In the genomic region with DNA sequence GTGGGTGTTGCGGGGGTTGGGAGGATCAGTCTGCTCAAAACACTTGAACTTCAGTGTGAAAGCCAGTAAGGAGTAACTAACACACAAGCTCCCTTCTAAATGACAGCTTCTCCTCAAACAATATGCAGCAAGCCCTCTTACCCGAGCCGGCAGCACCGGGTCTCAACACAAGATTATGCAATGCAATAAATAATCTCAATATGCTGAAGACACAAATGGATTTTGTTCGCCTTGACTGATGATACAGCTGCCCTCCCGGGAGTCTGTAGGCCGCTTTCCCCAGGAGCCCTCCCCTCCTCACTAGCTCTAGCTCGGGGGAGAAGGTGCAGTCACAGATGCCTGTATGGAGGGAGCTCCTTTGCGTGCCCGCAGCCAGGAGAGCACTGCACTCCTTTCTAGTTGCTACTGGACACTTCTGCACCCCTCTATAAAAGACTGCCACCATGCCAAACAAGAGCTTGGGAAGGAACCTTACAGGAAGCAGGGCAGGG, we compare ENCODE assay signal across 11 mouse cellular contexts. TPM values are rescaled to one million over a fixed set of nuclear protein-coding genes. Genes with fewer than 3 reads are reported as not detected.
DNase-seq lines count a peak whose midpoint lies in the region; ATAC-seq and TF ChIP-seq lines count a peak whose summit lies in the region.
"Had no signal": no experiment of that assay in that cellular context is flagged by ENCODE, and none has a peak within 500 bp of the region (broad histone marks: within the 10 kb centered on the region; RNA-seq: fewer than 3 reads in every experiment).

No protein-coding gene starts in this region.

- H3K4me3 ChIP-seq in forebrain, embryonic 14.5 days (ENCODE audit: low read depth, low read length) = peak overlapping the region; percentile 52
- H3K4me3 ChIP-seq in liver, embryonic 12.5 days = no peak overlapping the region
- no peak overlapping the region for H3K4me3 ChIP-seq in liver, postnatal 0 days (ENCODE audit: low read depth, low read length)

- 65% methylated on average over 10 of the region's 10 CpGs for WGBS in forebrain, embryonic 14.5 days
- WGBS in liver, embryonic 12.5 days (ENCODE audit: insufficient replicate concordance) = 61% methylated on average over 10 of the region's 10 CpGs
- 63% methylated on average over 10 of the region's 10 CpGs for WGBS in liver, postnatal 0 days (ENCODE audit: insufficient replicate concordance)

- ATAC-seq in forebrain, embryonic 14.5 days = no peak
- no peak for ATAC-seq in liver, embryonic 12.5 days
- ATAC-seq in liver, postnatal 0 days = no peak
- ATAC-seq: CD4-positive, CD25-positive, alpha-beta regulatory T cell, adult 4 months; intestine, embryonic 16.5 days; lung, postnatal 0 days had no signal

- H3K4me1 ChIP-seq in forebrain, embryonic 14.5 days (ENCODE audit: control insufficient read depth, insufficient read depth, low read length) = 0 out of 2 replicates have a peak, but pooled peaks cover 7% of the 10 kb centered on the region
- H3K4me1 ChIP-seq in liver, embryonic 12.5 days = no peaks in the 10 kb centered on the region
- no peaks in the 10 kb centered on the region for H3K4me1 ChIP-seq in liver, postnatal 0 days (ENCODE audit: insufficient read depth)

- H3K36me3 ChIP-seq in forebrain, embryonic 14.5 days (ENCODE audit: control insufficient read depth, insufficient read depth, low read length) = peaks cover 10% of the 10 kb centered on the region
- no peaks in the 10 kb centered on the region for H3K36me3 ChIP-seq in liver, embryonic 12.5 days
- no peaks in the 10 kb centered on the region for H3K36me3 ChIP-seq in liver, postnatal 0 days (replicated peaks; ENCODE audit: insufficient read depth, low read length)

- no peak for TF ChIP-seq EP300 in liver, postnatal 0 days (IDR thresholded peaks at IDR 0.05; ENCODE audit: low read depth)

- H3K9ac ChIP-seq in forebrain, embryonic 14.5 days (ENCODE audit: low read length) = peak overlapping the region; percentile 76
- no peak overlapping the region for H3K9ac ChIP-seq in liver, embryonic 12.5 days
- no peak overlapping the region for H3K9ac ChIP-seq in liver, postnatal 0 days (replicated peaks)

- H3K27ac ChIP-seq in forebrain, embryonic 14.5 days (ENCODE audit: low read depth, low read length) = no peak overlapping the region
- no peak overlapping the region for H3K27ac ChIP-seq in liver, embryonic 12.5 days
- H3K27ac ChIP-seq in liver, postnatal 0 days (ENCODE audit: low read depth) = no peak overlapping the region

- DNase-seq in left cerebral cortex, postnatal 14 days (ENCODE audit: low spot score in 2 of 2) = peak; percentile 41 to 61
- DNase-seq in left cerebral cortex, adult 11 months (ENCODE audit: low spot score) = no peak
- peak; percentile 24 for DNase-seq in forebrain, embryonic 14.5 days (ENCODE audit: low spot score)
- peak; percentile 41 to 57 for DNase-seq in left cerebral cortex, postnatal 36 days (ENCODE audit: low spot score in 2 of 2)
- DNase-seq in right cerebral cortex, postnatal 4 days = peak; percentile 13
- DNase-seq in liver, postnatal 0 days = no peak
- no peak for DNase-seq in kidney, postnatal 25 days

- no peaks in the 10 kb centered on the region for H3K27me3 ChIP-seq in forebrain, embryonic 14.5 days (replicated peaks; ENCODE audit: control insufficient read depth, insufficient read depth, low read length)
- H3K27me3 ChIP-seq in liver, embryonic 12.5 days (replicated peaks) = no peaks in the 10 kb centered on the region; the same call in 1 of the 2 replicates
- no peaks in the 10 kb centered on the region for H3K27me3 ChIP-seq in liver, postnatal 0 days (ENCODE audit: insufficient read depth, low read length)

- intact Hi-C loops in left cerebral cortex, postnatal 14 days (cut with DNase I) = no loop called here
- intact Hi-C loops in left cerebral cortex, postnatal 36 days (cut with DNase I) = loop anchor here (2.0 to 10.0 kb wide), 3 partner anchors 41 to 186 kb away; no protein-coding TSS in a partner anchor

- H3K4me2 ChIP-seq in forebrain, embryonic 14.5 days (ENCODE audit: low read length) = peak overlapping the region; percentile 60
- no peak overlapping the region for H3K4me2 ChIP-seq in liver, embryonic 12.5 days
- H3K4me2 ChIP-seq in liver, postnatal 0 days (ENCODE audit: low read depth, low read length) = no peak overlapping the region

- TF ChIP-seq CTCF in liver, postnatal 0 days (IDR thresholded peaks at IDR 0.05; ENCODE audit: low read depth) = no peak

- H3K9me3 ChIP-seq in forebrain, embryonic 14.5 days (replicated peaks; ENCODE audit: control insufficient read depth, low read length) = no peaks in the 10 kb centered on the region
- no peaks in the 10 kb centered on the region for H3K9me3 ChIP-seq in liver, embryonic 12.5 days (replicated peaks)
- no peaks in the 10 kb centered on the region for H3K9me3 ChIP-seq in liver, postnatal 0 days (ENCODE audit: low read length)

RNA-seq across cellular contexts. Expression of gene Mapk10, which starts 3.1 kb away (rescaled TPM):
- 100 to 1,000 TPM; 344 to 377 TPM for total RNA-seq in left cerebral cortex, postnatal 14 days (2021)
- polyA plus RNA-seq in forebrain, embryonic 14.5 days (2014; fragmentation: Nextera tagmentation; extraction: Ambion mirVana) = 61.3 and 85.6 TPM in 2 replicates
- total RNA-seq in left cerebral cortex, postnatal 36 days (2021) = 100 to 1,000 TPM; 443 to 506 TPM
- polyA plus RNA-seq in liver, embryonic 12.5 days (2016; fragmentation: Nextera tagmentation; extraction: Ambion mirVana) = 0.02 TPM in 1 of 2 replicates, not detected in the other
- 0.05 TPM in 1 of 2 replicates, not detected in the other for polyA plus RNA-seq in liver, postnatal 0 days (2015; fragmentation: Nextera tagmentation; extraction: Ambion mirVana)
- polyA plus RNA-seq: CD4-positive, CD25-positive, alpha-beta regulatory T cell, adult 4 months had no signal

Comparison
In these comparisons a context has a peak if more than half of its experiments do, and no peak if none do; other contexts are left out.
1. DNase-seq: peak in left cerebral cortex, postnatal 14 days (2 of 2), forebrain, embryonic 14.5 days (single experiment), left cerebral cortex, postnatal 36 days (2 of 2) and right cerebral cortex, postnatal 4 days (single experiment); none in left cerebral cortex, adult 11 months (single experiment), liver, postnatal 0 days (single experiment) and kidney, postnatal 25 days (0 of 2).
2. RNA of gene Mapk10, which starts 3.1 kb away (polyA plus RNA-seq): 61.3 to 85.6 TPM in forebrain, embryonic 14.5 days; 0.02 TPM in liver, embryonic 12.5 days and 0.05 TPM in liver, postnatal 0 days; every median in the first group is over 10 times any median in the second.